Mouse (Mus musculus) layer of hippocampus, adult 9-11 months (tissue): ENCODE data around the gene Rhbdf1.
"Not testable (repeated sequence)": the region's sequence is repeated elsewhere in the genome, so short reads cannot be mapped to it uniquely, and the experiment has no call there.

Source experiments
- DNase-seq: peaks from one replicate; pipeline ENCODE4 v3.0.0; 2022

Gene Rhbdf1

GRCm38 (mm10) chr11:32220607-32221224 is 1.4 kb downstream of the Rhbdf1 start:
- DNase-seq: no peak

- DNase-seq: peak; percentile 73
These were observed 2.8 kb downstream of the Rhbdf1 start for GRCm38 (mm10) chr11:32219287-32219686.

GRCm38 (mm10) chr11:32218501-32219050 is 3.5 kb downstream of the Rhbdf1 start:
- peak; percentile 61 for DNase-seq

- no peak for DNase-seq
These were observed 5.2 kb downstream of the Rhbdf1 start for GRCm38 (mm10) chr11:32216851-32217250.

GRCm38 (mm10) chr11:32215372-32216162 is 6.5 kb downstream of the Rhbdf1 start:
- no peak for DNase-seq

GRCm38 (mm10) chr11:32210623-32211022 is 11.5 kb downstream of the Rhbdf1 start:
- DNase-seq: no peak

- peak; percentile 97 for DNase-seq
These were observed 16.8 kb downstream of the Rhbdf1 start, which contains the start of gene Snrnp25 for GRCm38 (mm10) chr11:32205058-32205873. Gene Snrnp25, plus strand, starts transcription at chr11:32205415.

- DNase-seq: no peak
These were observed 20.0 kb downstream of the Rhbdf1 start for GRCm38 (mm10) chr11:32201922-32202685.

- DNase-seq: not testable (repeated sequence)
These were observed 21.1 kb downstream of the Rhbdf1 start for GRCm38 (mm10) chr11:32200992-32201391.

GRCm38 (mm10) chr11:32200075-32200601 is 22.0 kb downstream of the Rhbdf1 start, which contains the start of gene Il9r:
Gene Il9r, minus strand, starts transcription at chr11:32200279.
- DNase-seq: no peak

GRCm38 (mm10) chr11:32199230-32199629 is 22.9 kb downstream of the Rhbdf1 start:
- no peak for DNase-seq

- no peak for DNase-seq
These were observed 23.7 kb downstream of the Rhbdf1 start for GRCm38 (mm10) chr11:32198256-32198955.

- no peak for DNase-seq
These were observed 24.3 kb downstream of the Rhbdf1 start for GRCm38 (mm10) chr11:32197766-32198165.

- DNase-seq: no peak
These were observed 25.4 kb downstream of the Rhbdf1 start for GRCm38 (mm10) chr11:32196727-32197126.

- no peak for DNase-seq
These were observed 26.1 kb downstream of the Rhbdf1 start for GRCm38 (mm10) chr11:32195867-32196540.

- DNase-seq: no peak
These were observed 27.5 kb downstream of the Rhbdf1 start for GRCm38 (mm10) chr11:32194626-32195025.

- no peak for DNase-seq
These were observed 28.0 kb downstream of the Rhbdf1 start for GRCm38 (mm10) chr11:32194086-32194485.

GRCm38 (mm10) chr11:32193156-32193555 is 28.9 kb downstream of the Rhbdf1 start:
- no peak for DNase-seq

- no peak for DNase-seq
These were observed 31.4 kb downstream of the Rhbdf1 start for GRCm38 (mm10) chr11:32190603-32191110.

- DNase-seq: no peak
These were observed 32.0 kb downstream of the Rhbdf1 start for GRCm38 (mm10) chr11:32190119-32190518.
